Mouse (Mus musculus) embryonic facial prominence, embryonic 15.5 days (tissue): Measurements from ENCODE around the gene Igf2r. TPM values are rescaled to one million over a fixed set of nuclear protein-coding genes. Genes with fewer than 3 reads are reported as not detected.

Experiments
- ATAC-seq: fragments of 200-750 bp; cut with Nextera tagmentation; 2 replicates; pipeline ENCODE4 v1.8.0; 2017; ENCODE audit warnings: low read depth, moderate TSS enrichment; ENCODE audit not compliant: insufficient number of reproducible peaks, low FRiP score, low TSS enrichment
- H3K27ac ChIP-seq: fragments of 300-500 bp; sonication (generic); replicated peaks from 2 replicates; pipeline ENCODE4 v1.5.1; 2015; ENCODE audit warnings: mild to moderate bottlenecking, inconsistent platforms
- H3K27me3 ChIP-seq: fragments of 300-500 bp; sonication (generic); 2 replicates; pipeline ENCODE4 v1.6.1; 2015; ENCODE audit warnings: inconsistent platforms
- H3K36me3 ChIP-seq: fragments of 300-500 bp; sonication (generic); 2 replicates; pipeline ENCODE4 v1.6.1; 2015; ENCODE audit warnings: mild to moderate bottlenecking, inconsistent platforms
- H3K4me1 ChIP-seq: fragments of 300-500 bp; sonication (generic); 2 replicates; pipeline ENCODE4 v1.6.1; 2015; ENCODE audit warnings: inconsistent platforms
- H3K4me2 ChIP-seq: fragments of 300-500 bp; sonication (generic); replicated peaks from 2 replicates; pipeline ENCODE4 v1.6.1; 2015; ENCODE audit warnings: mild to moderate bottlenecking, inconsistent platforms
- H3K4me3 ChIP-seq: fragments of 300-500 bp; sonication (generic); replicated peaks from 2 replicates; pipeline ENCODE4 v1.5.1; 2015; ENCODE audit warnings: mild to moderate bottlenecking, inconsistent platforms
- H3K9ac ChIP-seq: fragments of 300-500 bp; sonication (generic); 2 replicates; pipeline ENCODE4 v1.6.1; 2015; ENCODE audit warnings: inconsistent platforms
- H3K9me3 ChIP-seq: fragments of 300-500 bp; sonication (generic); replicated peaks from 2 replicates; pipeline ENCODE4 v1.6.1; 2016; ENCODE audit warnings: inconsistent platforms
- WGBS: fragments of 180-500 bp; shearing (Covaris S2); methylation state at CpG from one replicate; pipeline ENCODE4 v1.1.7; 2015; 5-methylcytosine and 5-hydroxymethylcytosine counted together
- polyA plus RNA-seq: library from polyadenylated mRNA; unstranded; fragments of >200 nt; fragmentation: Nextera tagmentation; extraction: Ambion mirVana; gene quantifications from 2 replicates; pipeline ENCODE4 v1.2.1, GENCODE M21; 2015

Gene Igf2r
- polyA plus RNA-seq, 1 experiment from 2014 or later = 39.8 TPM

DNA sequence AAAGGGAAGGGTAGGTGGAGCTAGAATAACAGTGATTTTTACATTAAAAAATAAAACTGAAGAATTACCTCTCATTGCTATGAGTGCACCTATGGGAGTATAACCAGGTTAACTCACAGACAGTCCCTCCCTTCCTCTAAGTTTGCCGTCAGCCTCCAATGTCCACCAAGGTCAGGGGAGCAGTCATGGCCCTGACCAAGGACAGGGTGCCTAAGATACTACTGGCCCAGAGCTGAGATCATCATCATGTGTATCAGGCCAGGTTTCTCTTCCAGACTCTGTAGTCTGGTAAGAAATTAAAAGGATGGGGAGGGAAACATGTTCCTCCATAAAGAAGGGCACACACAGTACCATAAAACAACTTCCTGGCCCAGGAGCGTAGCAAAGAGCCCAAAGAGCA, 58.5 kb downstream of the Igf2r start:
- H3K27ac ChIP-seq = peak overlapping the region; percentile 61
- 85% methylated on average over 2 of the region's 2 CpGs for WGBS
- no peaks in the 10 kb centered on the region for H3K9me3 ChIP-seq
- no peak overlapping the region for H3K4me3 ChIP-seq
- H3K9ac ChIP-seq = no peak overlapping the region
- peaks cover 62% of the 10 kb centered on the region for H3K36me3 ChIP-seq
- no peak overlapping the region for H3K4me2 ChIP-seq
- peaks cover 37% of the 10 kb centered on the region for H3K4me1 ChIP-seq
- no peaks in the 10 kb centered on the region for H3K27me3 ChIP-seq
- ATAC-seq = no peak

- Histone ChIP-seq H3K27ac (peak overlapping the region; percentile 61), H3K9me3 (no peaks in the 10 kb centered on the region), H3K36me3 (peaks cover 55% of the 10 kb centered on the region), H3K4me3 (no peak overlapping the region), H3K27me3 (no peaks in the 10 kb centered on the region), H3K4me1 (peaks cover 40% of the 10 kb centered on the region), H3K9ac (no peak overlapping the region), H3K4me2 (no peak overlapping the region)
- 50% methylated on average over 13 of the region's 13 CpGs for WGBS
- ATAC-seq = peak; percentile 26; the same call in 1 of the 2 replicates
Observed at GRCm38 (mm10) chr17:12710050-12710780, 59.2 kb downstream of the Igf2r start.

DNA sequence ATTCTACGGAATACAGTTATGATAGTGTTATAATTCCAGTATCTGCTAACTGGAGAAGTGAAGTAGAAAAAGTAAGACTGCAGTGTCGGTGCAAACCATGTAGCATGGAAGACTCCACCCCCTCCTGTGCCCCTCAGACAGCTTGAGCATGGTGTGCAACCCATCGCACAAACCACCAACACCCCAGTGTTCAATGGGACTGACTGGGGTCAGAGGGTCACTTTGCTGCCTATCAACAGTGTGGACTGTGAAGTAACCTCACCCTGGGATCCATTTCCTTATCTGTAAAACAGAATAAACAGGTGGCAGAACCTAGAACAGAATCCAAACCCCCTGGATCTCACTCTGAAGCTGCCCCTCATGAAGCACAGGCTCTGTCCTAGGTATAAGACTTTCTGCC, 61.1 kb downstream of the Igf2r start:
- H3K27me3 ChIP-seq = no peaks in the 10 kb centered on the region
- H3K9ac ChIP-seq = no peak overlapping the region
- no peaks in the 10 kb centered on the region for H3K9me3 ChIP-seq
- no peak overlapping the region for H3K4me3 ChIP-seq
- H3K27ac ChIP-seq = no peak overlapping the region
- no peak for ATAC-seq
- H3K4me1 ChIP-seq = peaks cover 31% of the 10 kb centered on the region
- H3K36me3 ChIP-seq = peaks cover 52% of the 10 kb centered on the region
- H3K4me2 ChIP-seq = no peak overlapping the region
- WGBS = 87% methylated on average over 3 of the region's 3 CpGs

GRCm38 (mm10) chr17:12706590-12707049, 62.8 kb downstream of the Igf2r start:
- ATAC-seq = peak; percentile 45; the same call in 1 of the 2 replicates
- Histone ChIP-seq H3K4me1 (peaks cover 19% of the 10 kb centered on the region), H3K27me3 (no peaks in the 10 kb centered on the region), H3K36me3 (peaks cover 64% of the 10 kb centered on the region), H3K4me2 (no peak overlapping the region), H3K9me3 (no peaks in the 10 kb centered on the region), H3K27ac (peak overlapping the region; percentile 22; the same call in 1 of the 2 replicates), H3K4me3 (no peak overlapping the region), H3K9ac (no peak overlapping the region)
- 67% methylated on average over 10 of the region's 10 CpGs for WGBS

- no peak overlapping the region for H3K4me2 ChIP-seq
- H3K27me3 ChIP-seq = no peaks in the 10 kb centered on the region
- no peak overlapping the region for H3K27ac ChIP-seq
- peaks cover 77% of the 10 kb centered on the region for H3K36me3 ChIP-seq
- 83% methylated on average over 5 of the region's 5 CpGs for WGBS
- H3K9ac ChIP-seq = no peak overlapping the region
- no peaks in the 10 kb centered on the region for H3K9me3 ChIP-seq
- no peak overlapping the region for H3K4me3 ChIP-seq
- ATAC-seq = no peak
- H3K4me1 ChIP-seq = 0 out of 2 replicates have a peak, but pooled peaks cover 3% of the 10 kb centered on the region
Observed at GRCm38 (mm10) chr17:12702901-12703300, 66.6 kb downstream of the Igf2r start.

GRCm38 (mm10) chr17:12700373-12700772, 69.1 kb downstream of the Igf2r start:
- Histone ChIP-seq H3K9me3 (no peaks in the 10 kb centered on the region), H3K36me3 (peaks cover 92% of the 10 kb centered on the region), H3K4me2 (no peak overlapping the region), H3K9ac (no peak overlapping the region), H3K27ac (no peak overlapping the region), H3K4me3 (no peak overlapping the region), H3K27me3 (no peaks in the 10 kb centered on the region), H3K4me1 (no peaks in the 10 kb centered on the region)
- WGBS = 93% methylated on average over 6 of the region's 6 CpGs
- ATAC-seq = no peak

DNA sequence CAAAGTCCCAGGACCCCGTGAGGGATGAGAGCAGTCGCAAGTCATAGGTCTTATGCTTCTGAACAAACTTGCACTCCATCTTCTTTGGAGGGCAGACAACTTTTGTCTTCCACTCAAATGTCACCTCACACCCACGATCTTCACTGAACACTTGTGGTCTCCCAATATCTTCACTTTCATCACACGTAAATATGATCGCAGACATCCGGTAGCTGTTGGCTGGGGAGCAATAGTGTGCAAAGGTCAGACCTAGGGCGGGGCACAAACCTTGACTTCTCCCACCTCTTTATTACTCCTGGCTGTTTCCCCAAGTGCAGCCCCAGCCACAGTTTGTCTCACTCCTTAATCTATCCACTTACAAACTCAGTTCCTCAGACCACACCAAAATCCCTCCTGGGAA, 77.6 kb downstream of the Igf2r start:
- 85% methylated on average over 7 of the region's 7 CpGs for WGBS
- Histone ChIP-seq H3K36me3 (peaks cover 91% of the 10 kb centered on the region), H3K4me1 (no peaks in the 10 kb centered on the region), H3K27ac (no peak overlapping the region), H3K9ac (no peak overlapping the region), H3K4me2 (no peak overlapping the region), H3K9me3 (no peaks in the 10 kb centered on the region), H3K27me3 (no peaks in the 10 kb centered on the region), H3K4me3 (no peak overlapping the region)
- no peak for ATAC-seq

DNA sequence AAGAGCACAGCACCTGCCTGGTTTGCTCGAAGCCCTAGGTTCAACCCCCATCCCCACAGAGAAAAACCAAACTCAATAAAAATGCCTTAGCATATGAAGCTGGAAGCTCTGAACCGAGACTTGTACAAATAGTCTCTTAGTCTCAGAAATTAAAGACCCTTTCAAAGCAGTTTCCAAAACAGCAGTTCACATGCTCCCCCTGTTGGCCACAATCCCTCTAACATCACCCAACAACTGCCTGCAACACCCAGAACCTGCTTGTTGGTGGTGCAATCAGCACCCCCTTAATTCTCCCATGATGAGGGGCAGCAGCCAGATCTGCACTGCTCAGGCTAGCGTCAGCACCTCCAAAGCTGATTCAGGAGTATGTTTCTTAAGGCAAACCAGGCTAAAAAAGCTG, 79.9 kb downstream of the Igf2r start:
- H3K36me3 ChIP-seq = peaks cover 93% of the 10 kb centered on the region
- 63% methylated on average over 3 of the region's 3 CpGs for WGBS
- H3K4me3 ChIP-seq = no peak overlapping the region
- no peaks in the 10 kb centered on the region for H3K27me3 ChIP-seq
- no peaks in the 10 kb centered on the region for H3K9me3 ChIP-seq
- no peak overlapping the region for H3K4me2 ChIP-seq
- H3K27ac ChIP-seq = no peak overlapping the region
- no peak for ATAC-seq
- no peak overlapping the region for H3K9ac ChIP-seq
- 0 out of 2 replicates have a peak, but pooled peaks cover 4% of the 10 kb centered on the region for H3K4me1 ChIP-seq

DNA sequence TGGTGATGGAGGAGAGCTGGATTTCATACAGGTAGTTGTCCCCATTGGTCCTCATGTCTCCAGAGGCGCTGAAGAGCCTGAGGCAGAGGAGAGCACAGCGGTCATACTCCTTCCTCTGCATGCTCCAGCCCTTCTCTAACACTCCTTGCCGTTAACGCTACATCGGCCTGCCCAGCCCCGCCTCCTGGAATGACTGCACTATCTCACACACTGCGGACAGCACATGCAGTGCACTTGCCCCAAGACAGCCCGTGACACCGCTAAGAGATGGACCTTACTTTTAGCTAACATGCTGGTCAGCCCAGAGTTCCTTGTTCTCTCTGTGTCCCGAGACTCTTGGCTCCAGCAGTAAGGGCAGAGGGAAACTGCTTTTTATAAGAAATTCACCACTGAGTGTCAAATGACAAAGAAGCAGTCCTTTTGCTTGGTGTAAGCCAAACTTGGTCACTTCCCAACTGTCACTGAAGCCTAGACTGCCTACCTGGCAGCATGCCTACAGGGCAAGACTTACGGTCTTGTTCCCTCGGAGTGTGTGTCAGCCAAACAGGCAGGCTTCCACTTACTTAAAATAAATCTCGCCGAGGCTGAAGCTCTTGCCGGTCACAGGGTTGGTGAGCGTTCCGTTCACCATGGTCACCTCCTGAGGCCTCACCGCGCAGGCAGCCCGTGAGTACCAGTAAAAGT, 80.9 kb downstream of the Igf2r start:
- no peak overlapping the region for H3K4me3 ChIP-seq
- H3K4me1 ChIP-seq = 0 out of 2 replicates have a peak, but pooled peaks cover 4% of the 10 kb centered on the region
- no peak for ATAC-seq
- H3K27ac ChIP-seq = 0 out of 2 replicates have a peak overlapping the region, but pooled peaks have one; percentile 11
- 87% methylated on average over 20 of the region's 20 CpGs for WGBS
- H3K9me3 ChIP-seq = no peaks in the 10 kb centered on the region
- H3K4me2 ChIP-seq = no peak overlapping the region
- H3K27me3 ChIP-seq = no peaks in the 10 kb centered on the region
- no peak overlapping the region for H3K9ac ChIP-seq
- H3K36me3 ChIP-seq = peaks cover 93% of the 10 kb centered on the region

DNA sequence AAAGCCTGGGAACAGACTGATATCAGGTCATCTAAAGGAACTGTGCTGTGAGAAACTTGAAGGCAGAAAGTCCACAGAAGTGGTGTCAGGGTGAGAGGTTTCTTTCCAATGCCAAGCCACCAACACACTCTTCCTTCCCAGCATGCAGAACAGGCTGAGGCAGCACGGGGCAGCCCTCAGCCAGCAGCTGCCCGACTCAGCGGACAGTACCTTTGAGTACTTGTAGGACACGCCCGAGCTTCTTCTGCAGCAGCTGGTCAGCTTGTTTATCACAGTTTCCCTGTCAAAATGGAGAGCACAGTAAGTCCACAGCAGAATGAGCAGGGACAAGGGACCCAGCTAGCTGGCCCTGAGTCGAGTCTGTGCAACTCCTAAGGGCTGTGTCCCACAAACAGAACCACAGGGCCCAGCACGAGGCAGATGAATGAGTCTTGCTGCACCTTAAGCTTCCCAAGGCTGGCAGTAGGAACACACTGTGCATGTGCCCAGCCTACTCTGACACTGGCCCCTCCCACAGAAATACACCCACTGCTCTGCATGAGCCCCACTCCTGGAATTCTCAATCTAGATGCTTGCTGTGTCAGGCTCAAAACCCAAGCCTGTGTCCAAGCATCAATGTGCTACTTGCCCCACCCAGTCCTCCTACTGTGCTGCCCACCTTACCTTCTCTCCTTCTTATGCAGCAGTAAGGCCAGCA, 84.4 kb downstream of the Igf2r start:
- no peak for ATAC-seq
- no peak overlapping the region for H3K9ac ChIP-seq
- H3K4me1 ChIP-seq = 0 out of 2 replicates have a peak, but pooled peaks cover 4% of the 10 kb centered on the region
- H3K27ac ChIP-seq = no peak overlapping the region
- H3K9me3 ChIP-seq = no peaks in the 10 kb centered on the region
- 87% methylated on average over 7 of the region's 7 CpGs for WGBS
- H3K27me3 ChIP-seq = no peaks in the 10 kb centered on the region
- H3K4me2 ChIP-seq = no peak overlapping the region
- H3K36me3 ChIP-seq = peaks cover 75% of the 10 kb centered on the region
- no peak overlapping the region for H3K4me3 ChIP-seq

GRCm38 (mm10) chr17:12684412-12684811, 85.1 kb downstream of the Igf2r start:
- Histone ChIP-seq H3K4me3 (no peak overlapping the region), H3K36me3 (peaks cover 75% of the 10 kb centered on the region), H3K9me3 (no peaks in the 10 kb centered on the region), H3K27me3 (no peaks in the 10 kb centered on the region), H3K4me1 (0 out of 2 replicates have a peak, but pooled peaks cover 4% of the 10 kb centered on the region), H3K27ac (no peak overlapping the region), H3K4me2 (no peak overlapping the region), H3K9ac (no peak overlapping the region)
- WGBS = 64% methylated on average over 4 of the region's 4 CpGs
- no peak for ATAC-seq
